Mouse (Mus musculus) brain, embryonic 14.5 days (tissue): ENCODE measurements around the gene Smc1b.

Source experiments
- CTCF ChIP-seq: fragments of 200-500 bp; IDR thresholded peaks from 2 replicates; pipeline ENCODE4 v1.5.1; 2012; ENCODE audit warnings: inconsistent platforms, mild to moderate bottlenecking, moderate library complexity, borderline replicate concordance; ENCODE audit not compliant: insufficient read depth, insufficient read length; ENCODE audit errors: extremely low read depth
- POLR2A ChIP-seq: fragments of 200-500 bp; IDR thresholded peaks from 2 replicates; pipeline ENCODE4 v1.6.1; 2012; ENCODE audit warnings: mild to moderate bottlenecking, inconsistent platforms, borderline replicate concordance; ENCODE audit not compliant: poor library complexity, insufficient read depth, insufficient read length, severe bottlenecking; ENCODE audit errors: extremely low read depth

GRCm38 (mm10) chr15:85022211-85022610 lies 109.6 kb downstream of the Smc1b start:
- TF ChIP-seq CTCF = no peak
- TF ChIP-seq POLR2A = no peak
